Mouse (Mus musculus) cerebellum, adult 9-11 months (tissue): Measurements from ENCODE around the gene Ipo13.

Experiments
- DNase-seq: peaks from one replicate; pipeline ENCODE4 v3.0.0; 2022

Gene Ipo13

GRCm38 (mm10) chr4:117878703-117879102 lies 36.1 kb downstream of the Ipo13 start:
- DNase-seq: no peak

GRCm38 (mm10) chr4:117878301-117878700 lies 36.5 kb downstream of the Ipo13 start:
- DNase-seq: no peak

- DNase-seq: no peak
These were observed 41.2 kb downstream of the Ipo13 start for GRCm38 (mm10) chr4:117873615-117874014.

GRCm38 (mm10) chr4:117872471-117872886 lies 42.3 kb downstream of the Ipo13 start, which contains the start of gene Ccdc24:
Gene Ccdc24, minus strand, starts transcription at chr4:117872557.
- DNase-seq: no peak

GRCm38 (mm10) chr4:117871787-117872186 lies 43.0 kb downstream of the Ipo13 start:
- no peak for DNase-seq

GRCm38 (mm10) chr4:117870437-117870836 lies 44.4 kb downstream of the Ipo13 start:
- DNase-seq: no peak

GRCm38 (mm10) chr4:117869317-117869716 lies 45.5 kb downstream of the Ipo13 start:
- no peak for DNase-seq

- DNase-seq: no peak
These were observed 47.0 kb downstream of the Ipo13 start for GRCm38 (mm10) chr4:117867823-117868222.

- no peak for DNase-seq
These were observed 47.8 kb downstream of the Ipo13 start for GRCm38 (mm10) chr4:117867000-117867399.

- no peak for DNase-seq
These were observed 48.7 kb downstream of the Ipo13 start for GRCm38 (mm10) chr4:117866083-117866482.

- no peak for DNase-seq
These were observed 52.0 kb downstream of the Ipo13 start for GRCm38 (mm10) chr4:117862823-117863222.

- no peak for DNase-seq
These were observed 54.2 kb downstream of the Ipo13 start for GRCm38 (mm10) chr4:117860570-117860969.

GRCm38 (mm10) chr4:117858794-117859193 lies 56.0 kb downstream of the Ipo13 start:
- peak; percentile 70 for DNase-seq

- DNase-seq: peak; percentile 51
These were observed 59.7 kb downstream of the Ipo13 start for GRCm38 (mm10) chr4:117855146-117855545.

GRCm38 (mm10) chr4:117852152-117852868 lies 62.5 kb downstream of the Ipo13 start:
- DNase-seq: no peak

GRCm38 (mm10) chr4:117850871-117851270 lies 63.9 kb downstream of the Ipo13 start:
- DNase-seq: no peak

GRCm38 (mm10) chr4:117850176-117850575 lies 64.6 kb downstream of the Ipo13 start:
- DNase-seq: peak; percentile 49

- DNase-seq: peak; percentile 47
These were observed 65.3 kb downstream of the Ipo13 start for GRCm38 (mm10) chr4:117849506-117849905.

- DNase-seq: no peak
These were observed 65.7 kb downstream of the Ipo13 start for GRCm38 (mm10) chr4:117849063-117849462.

GRCm38 (mm10) chr4:117847011-117847410 lies 67.8 kb downstream of the Ipo13 start:
- peak; percentile 53 for DNase-seq

GRCm38 (mm10) chr4:117846261-117846660 lies 68.5 kb downstream of the Ipo13 start:
- no peak for DNase-seq

GRCm38 (mm10) chr4:117845316-117845715 lies 69.5 kb downstream of the Ipo13 start:
- no peak for DNase-seq
